In the genomic region with DNA sequence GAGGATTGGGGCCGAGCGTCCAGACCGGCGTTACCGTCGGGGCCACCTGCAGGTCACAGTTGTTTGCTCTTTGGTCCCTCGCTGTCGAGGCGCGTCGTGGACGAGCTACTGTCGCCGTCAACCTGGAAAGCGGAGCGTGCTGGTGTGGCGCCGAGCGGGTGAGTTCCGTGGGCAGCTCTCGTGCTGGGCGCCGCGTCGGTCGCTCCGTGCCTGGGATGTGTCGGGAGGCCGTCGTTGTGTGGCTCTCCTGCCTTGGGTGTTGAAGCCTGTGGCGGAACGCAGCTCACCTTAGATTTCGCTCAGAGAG, we compare ENCODE assay signal across 8 mouse cellular contexts. TPM values are rescaled to one million over a fixed set of nuclear protein-coding genes. Genes with fewer than 3 reads are reported as not detected.
DNase-seq lines count a peak whose midpoint lies in the region; ATAC-seq and TF ChIP-seq lines count a peak whose summit lies in the region.

Gene Banf1, minus strand, starts transcription at position 116 of the 307 bp plus-strand sequence.

- peaks cover 9% of the 10 kb centered on the region for H3K36me3 ChIP-seq in testis, adult 2 months (ENCODE audit: control insufficient read depth, insufficient read depth, low read length)
- H3K36me3 ChIP-seq in embryonic facial prominence, embryonic 15.5 days, result peaks cover 51% of the 10 kb centered on the region
- peaks cover 50% of the 10 kb centered on the region for H3K36me3 ChIP-seq in heart, postnatal 0 days (replicated peaks; ENCODE audit: control insufficient read depth, insufficient read depth, low read length)
- H3K36me3 ChIP-seq in limb, embryonic 10.5 days, result peaks cover 68% of the 10 kb centered on the region
- peaks cover 53% of the 10 kb centered on the region for H3K36me3 ChIP-seq in neural tube, embryonic 15.5 days

- TF ChIP-seq CTCF in testis, adult 2 months (IDR thresholded peaks at IDR 0.05; ENCODE audit: control insufficient read depth, insufficient read depth, insufficient replicate concordance, low read depth, low read length), result no peak
- no peak for TF ChIP-seq CTCF in heart, postnatal 0 days (IDR thresholded peaks at IDR 0.05; ENCODE audit: low read depth)

- WGBS in embryonic facial prominence, embryonic 15.5 days, result 0% methylated on average over 32 of the region's 33 CpGs
- WGBS in heart, postnatal 0 days, result under 1% methylated on average over 33 of the region's 33 CpGs
- WGBS in limb, embryonic 10.5 days, result under 1% methylated on average over 33 of the region's 33 CpGs
- under 1% methylated on average over 33 of the region's 33 CpGs for WGBS in neural tube, embryonic 15.5 days

- DNase-seq in testis, postnatal 10 days (ENCODE audit: low spot score), result no peak
- DNase-seq in heart, postnatal 0 days (ENCODE audit: low spot score), result no peak
- DNase-seq in limb, embryonic 10.5 days (ENCODE audit: low spot score), result no peak
- no peak for DNase-seq in Muller cell, postnatal 12 days (ENCODE audit: inconsistent ontology term)
- DNase-seq in kidney, adult 9 months, result no peak

- peaks cover 20% of the 10 kb centered on the region for H3K4me1 ChIP-seq in testis, adult 2 months (ENCODE audit: control insufficient read depth, insufficient read depth, low read length)
- H3K4me1 ChIP-seq in embryonic facial prominence, embryonic 15.5 days, result peaks cover 24% of the 10 kb centered on the region
- peaks cover 15% of the 10 kb centered on the region for H3K4me1 ChIP-seq in heart, postnatal 0 days (ENCODE audit: control insufficient read depth, insufficient read depth)
- peaks cover 20% of the 10 kb centered on the region for H3K4me1 ChIP-seq in limb, embryonic 10.5 days
- H3K4me1 ChIP-seq in neural tube, embryonic 15.5 days, result peaks cover 29% of the 10 kb centered on the region

- H3K27me3 ChIP-seq in testis, adult 2 months (ENCODE audit: control insufficient read depth, insufficient read depth, low read length), result no peaks in the 10 kb centered on the region
- no peaks in the 10 kb centered on the region for H3K27me3 ChIP-seq in embryonic facial prominence, embryonic 15.5 days
- H3K27me3 ChIP-seq in heart, postnatal 0 days (ENCODE audit: control insufficient read depth, insufficient read depth, low read length), result no peaks in the 10 kb centered on the region
- H3K27me3 ChIP-seq in limb, embryonic 10.5 days (ENCODE audit: low read depth, poor library complexity, severe bottlenecking), result no peaks in the 10 kb centered on the region
- no peaks in the 10 kb centered on the region for H3K27me3 ChIP-seq in neural tube, embryonic 15.5 days (replicated peaks)

- H3K27ac ChIP-seq in testis, adult 2 months (ENCODE audit: control insufficient read depth, insufficient read depth, low read depth, low read length), result peak within 1 kb of the TSS; percentile 99
- peak within 1 kb of the TSS; percentile 98 for H3K27ac ChIP-seq in embryonic facial prominence, embryonic 15.5 days (replicated peaks)
- peak within 1 kb of the TSS; percentile 97 for H3K27ac ChIP-seq in heart, postnatal 0 days (ENCODE audit: low read depth)
- peak within 1 kb of the TSS; percentile 98 for H3K27ac ChIP-seq in limb, embryonic 10.5 days
- peak within 1 kb of the TSS; percentile 95 for H3K27ac ChIP-seq in neural tube, embryonic 15.5 days (replicated peaks)

- H3K4me3 ChIP-seq in testis, adult 2 months (ENCODE audit: control insufficient read depth, low read depth, low read length), result peak within 1 kb of the TSS; percentile 100
- H3K4me3 ChIP-seq in embryonic facial prominence, embryonic 15.5 days (replicated peaks), result peak within 1 kb of the TSS; percentile 95
- H3K4me3 ChIP-seq in heart, postnatal 0 days (ENCODE audit: low read depth, low read length), result peak within 1 kb of the TSS; percentile 78
- peak within 1 kb of the TSS; percentile 94 for H3K4me3 ChIP-seq in limb, embryonic 10.5 days
- peak within 1 kb of the TSS; percentile 76 for H3K4me3 ChIP-seq in neural tube, embryonic 15.5 days (replicated peaks)

- TF ChIP-seq EP300 in heart, postnatal 0 days (IDR thresholded peaks at IDR 0.05; ENCODE audit: low read depth), result no peak

- H3K9ac ChIP-seq in embryonic facial prominence, embryonic 15.5 days, result peak within 1 kb of the TSS; percentile 86
- peak within 1 kb of the TSS; percentile 77 for H3K9ac ChIP-seq in heart, postnatal 0 days (replicated peaks; ENCODE audit: low read depth, low read length)
- H3K9ac ChIP-seq in neural tube, embryonic 15.5 days (replicated peaks), result peak within 1 kb of the TSS; percentile 74

- H3K9me3 ChIP-seq in embryonic facial prominence, embryonic 15.5 days (replicated peaks), result no peaks in the 10 kb centered on the region
- H3K9me3 ChIP-seq in heart, postnatal 0 days (replicated peaks; ENCODE audit: control insufficient read depth, low read length), result no peaks in the 10 kb centered on the region
- H3K9me3 ChIP-seq in limb, embryonic 10.5 days (replicated peaks), result no peaks in the 10 kb centered on the region
- H3K9me3 ChIP-seq in neural tube, embryonic 15.5 days (replicated peaks), result no peaks in the 10 kb centered on the region

- ATAC-seq in embryonic facial prominence, embryonic 15.5 days (ENCODE audit: insufficient number of reproducible peaks, low FRiP score, low TSS enrichment, low read depth), result no peak
- ATAC-seq in heart, postnatal 0 days (ENCODE audit: insufficient read depth, low read depth), result no peak
- ATAC-seq in neural tube, embryonic 15.5 days (ENCODE audit: low FRiP score), result no peak

- TF ChIP-seq POLR2A in testis, adult 2 months (IDR thresholded peaks at IDR 0.05; ENCODE audit: control insufficient read depth, low read depth, low read length), result no peak

- H3K4me2 ChIP-seq in embryonic facial prominence, embryonic 15.5 days (replicated peaks), result peak within 1 kb of the TSS; percentile 90
- H3K4me2 ChIP-seq in heart, postnatal 0 days (ENCODE audit: low read depth, low read length), result peak within 1 kb of the TSS; percentile 97
- peak within 1 kb of the TSS; percentile 96 for H3K4me2 ChIP-seq in neural tube, embryonic 15.5 days

RNA-seq across cellular contexts. Expression of gene Banf1, which starts in this region (rescaled TPM):
- 105 and 120 TPM in 2 replicates for polyA plus RNA-seq in testis, adult 2 months (2012; rRNA removed)
- 399 and 402 TPM in 2 replicates for polyA plus RNA-seq in embryonic facial prominence, embryonic 15.5 days (2015; fragmentation: Nextera tagmentation; extraction: Ambion mirVana)
- 120 and 143 TPM in 2 replicates for total RNA-seq in heart, postnatal 0 days (2014; rRNA removed; ENCODE audit: low replicate concordance)
- 340 and 356 TPM in 2 replicates for polyA plus RNA-seq in heart, postnatal 0 days (2015; fragmentation: Nextera tagmentation; extraction: Ambion mirVana)
- polyA plus RNA-seq in limb, embryonic 10.5 days (2016; fragmentation: Nextera tagmentation; extraction: Ambion mirVana), result 607 and 678 TPM in 2 replicates
- 312 and 353 TPM in 2 replicates for polyA plus RNA-seq in neural tube, embryonic 15.5 days (2015; fragmentation: Nextera tagmentation; extraction: Ambion mirVana)
